Mouse (Mus musculus): Measurements from ENCODE around the gene 4930558C23Rik.
"Not testable (repeated sequence)": the region's sequence is repeated elsewhere in the genome, so short reads cannot be mapped to it uniquely, and the experiment has no call there.

4930558C23Rik gene

DNA sequence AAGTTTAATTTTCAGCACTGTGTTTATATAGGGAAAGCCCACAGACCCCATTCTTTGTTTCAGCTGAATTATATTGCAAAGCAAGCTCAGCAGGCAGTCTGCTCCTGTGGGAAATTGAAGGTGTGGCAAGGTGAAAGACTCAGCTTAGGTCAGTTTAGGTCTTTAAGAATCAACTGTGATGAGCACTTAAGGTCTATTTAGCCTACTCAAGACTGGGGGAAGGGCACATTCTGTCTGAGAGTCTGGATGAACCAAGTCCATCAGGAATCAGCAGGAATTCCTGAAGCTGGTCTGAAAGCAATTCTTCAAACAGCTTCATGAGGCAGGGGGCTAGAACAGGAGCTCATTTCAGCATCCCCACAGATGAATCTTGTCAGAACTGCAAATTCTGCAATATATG, 32.5 kb downstream of the 4930558C23Rik start:
- DNase-seq, result no peak

DNA sequence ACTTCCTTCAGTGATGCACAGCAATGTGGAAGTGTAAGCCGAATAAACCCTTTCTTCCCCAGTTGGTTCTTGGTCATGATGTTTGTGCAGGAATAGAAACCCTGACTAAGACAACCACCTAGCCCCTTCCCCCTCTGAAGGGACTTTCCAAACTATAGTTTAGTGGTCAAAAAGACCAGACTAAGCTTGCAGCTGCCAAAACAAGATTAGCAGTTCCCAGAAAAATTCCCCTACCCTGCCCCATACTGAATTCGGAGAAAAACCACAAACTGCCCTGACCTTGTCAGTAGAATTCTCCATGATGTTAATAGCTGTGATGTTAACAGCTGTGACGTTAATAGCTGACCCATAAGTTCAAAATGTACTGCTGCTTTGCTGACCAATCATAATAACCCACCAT, 42.4 kb downstream of the 4930558C23Rik start:
- not testable (repeated sequence) for DNase-seq

DNA sequence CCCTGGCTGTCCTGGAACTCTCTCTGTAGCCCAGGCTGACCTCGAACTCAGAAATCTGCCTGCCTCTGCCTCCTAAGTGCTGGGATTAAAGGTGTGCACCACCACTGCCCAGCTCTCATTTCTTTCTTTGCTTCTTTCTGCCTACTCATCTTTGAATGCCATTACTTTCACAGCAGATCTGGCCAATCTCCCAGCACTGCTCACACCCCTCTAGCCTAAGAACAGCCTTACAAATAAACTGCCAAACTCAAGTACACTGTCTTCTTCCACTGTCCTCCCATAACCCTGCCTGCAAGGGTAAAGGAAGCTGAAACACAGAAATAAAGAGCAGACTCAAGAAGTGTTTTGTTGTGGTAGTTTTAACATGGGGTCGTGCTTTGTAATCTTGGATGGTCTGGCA, 44.9 kb downstream of the 4930558C23Rik start:
- no peak for DNase-seq

DNA sequence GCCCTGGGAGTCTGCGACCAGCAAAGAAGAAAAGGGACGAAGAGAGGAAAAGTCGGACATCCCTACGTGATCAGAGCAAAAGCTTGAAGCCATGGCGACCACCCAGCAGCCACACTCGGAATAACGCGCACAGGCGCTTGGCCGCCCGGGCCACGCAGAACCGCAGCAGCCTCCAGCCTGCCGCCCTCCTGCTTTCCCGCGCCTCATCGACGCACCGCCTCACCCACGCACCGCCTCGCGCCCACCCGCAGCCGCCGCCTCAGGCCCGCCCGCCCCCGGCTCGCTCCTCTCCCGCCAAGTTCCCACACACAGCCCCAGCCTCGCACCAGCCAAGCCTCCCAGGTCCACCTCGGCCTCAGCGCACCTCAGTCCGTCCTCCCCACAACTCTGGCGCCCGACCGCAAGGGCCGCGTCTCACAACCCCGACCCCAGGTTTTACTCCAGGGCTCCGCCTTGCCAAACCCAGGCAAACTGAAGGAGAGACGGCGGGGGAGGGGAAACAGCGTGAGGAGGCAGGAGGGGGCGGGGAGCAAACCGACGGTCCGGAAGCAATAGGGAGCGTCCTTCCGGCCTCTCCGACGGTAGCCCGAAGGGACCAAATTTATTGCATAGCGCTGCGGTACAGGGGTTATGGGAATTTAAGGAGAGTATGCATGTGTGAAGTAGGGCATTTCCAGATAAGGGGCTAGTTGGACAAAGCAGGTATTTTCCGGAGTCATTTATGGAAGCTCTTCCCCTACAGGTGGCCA, 45.8 kb downstream of the 4930558C23Rik start, which contains the start of gene Setdb1:
Setdb1 (minus strand) TSS at position 502 of the 749 bp plus-strand sequence.
- DNase-seq, result peak; percentile 95

DNA sequence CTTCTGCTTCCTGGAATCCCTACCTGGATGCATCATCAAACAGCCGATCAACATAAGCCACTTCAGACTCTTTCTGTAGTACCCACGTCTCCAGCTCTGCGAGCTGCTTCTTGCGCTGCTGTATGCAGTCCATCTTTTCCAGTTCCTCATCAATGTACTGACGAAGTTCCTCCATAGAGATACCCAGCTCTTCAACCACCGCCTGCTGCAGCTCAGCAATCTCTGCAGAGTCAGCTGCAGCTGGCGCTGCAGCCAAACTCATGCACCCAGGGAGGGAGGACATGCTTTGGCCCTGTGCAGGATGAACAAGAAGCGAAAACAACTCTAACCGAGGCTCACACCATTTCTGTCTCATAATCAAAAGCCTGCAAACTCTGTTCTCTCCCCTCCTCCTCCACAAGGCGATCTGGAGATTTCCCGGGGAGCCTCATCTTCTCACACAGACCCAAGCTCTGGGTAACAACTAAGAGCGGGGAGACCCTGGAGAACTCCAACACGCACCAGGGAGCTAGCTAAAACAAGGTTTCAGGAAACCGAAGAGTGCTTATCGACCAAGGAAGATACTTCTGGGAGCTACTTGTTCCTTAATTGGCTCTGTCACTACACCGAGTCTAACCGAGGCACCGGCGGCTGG, 46.6 kb downstream of the 4930558C23Rik start:
- not testable (repeated sequence) for DNase-seq

DNA sequence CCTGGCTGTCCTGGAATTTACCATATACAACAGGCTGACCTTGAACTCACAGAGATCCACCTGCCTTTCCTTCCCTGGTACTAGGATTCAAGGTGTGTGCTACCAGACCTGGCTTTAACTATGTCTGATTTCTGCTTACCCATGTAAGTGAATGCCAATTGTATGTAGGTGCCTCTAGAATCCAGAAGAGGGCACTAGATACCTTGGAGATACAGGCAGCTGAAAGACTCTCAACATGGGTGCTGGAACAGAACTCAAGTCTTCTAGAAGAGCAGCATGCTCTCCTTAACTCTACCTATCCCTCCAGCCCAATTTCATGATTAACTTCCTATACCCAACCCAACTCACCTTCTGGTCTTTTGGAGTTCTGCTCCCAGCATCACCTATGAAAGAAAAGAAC, 53.1 kb downstream of the 4930558C23Rik start:
- DNase-seq, result no peak

DNA sequence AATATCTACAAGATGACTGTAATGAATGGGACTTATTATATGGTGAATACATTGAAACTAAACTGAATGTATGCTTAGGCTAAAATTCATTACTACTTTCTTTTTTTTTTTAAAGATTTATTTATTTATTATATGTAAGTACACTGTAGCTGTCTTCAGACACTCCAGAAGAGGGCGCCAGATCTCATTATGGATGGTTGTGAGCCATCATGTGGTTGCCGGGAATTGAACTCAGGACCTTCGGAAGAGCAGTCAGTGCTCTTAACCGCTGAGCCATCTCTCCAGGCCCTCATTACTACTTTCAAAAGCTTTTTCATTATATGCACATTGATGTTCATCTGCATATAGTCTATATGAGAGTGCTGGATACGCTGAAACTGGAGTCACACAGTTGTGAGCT, 54.3 kb downstream of the 4930558C23Rik start:
- not testable (repeated sequence) for DNase-seq

DNA sequence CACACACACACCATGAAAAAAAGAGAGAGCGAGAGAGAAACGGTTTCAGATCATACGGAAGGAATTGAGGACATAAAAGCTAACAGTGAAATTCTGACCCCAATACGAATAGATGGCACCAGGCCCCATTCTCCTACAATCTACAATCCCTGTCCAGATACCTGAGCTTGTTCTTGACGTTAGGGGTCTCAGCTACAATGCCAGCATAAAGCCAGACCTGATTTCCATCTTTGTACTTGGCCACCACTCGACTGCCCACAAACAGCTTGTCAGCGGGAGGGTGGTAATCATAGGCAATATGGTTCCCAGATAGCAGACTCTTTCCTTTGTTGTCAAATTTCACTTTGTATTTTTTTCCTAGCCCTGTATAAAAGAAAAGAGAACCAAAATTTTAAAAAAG, 56.2 kb downstream of the 4930558C23Rik start:
- DNase-seq, result no peak

DNA sequence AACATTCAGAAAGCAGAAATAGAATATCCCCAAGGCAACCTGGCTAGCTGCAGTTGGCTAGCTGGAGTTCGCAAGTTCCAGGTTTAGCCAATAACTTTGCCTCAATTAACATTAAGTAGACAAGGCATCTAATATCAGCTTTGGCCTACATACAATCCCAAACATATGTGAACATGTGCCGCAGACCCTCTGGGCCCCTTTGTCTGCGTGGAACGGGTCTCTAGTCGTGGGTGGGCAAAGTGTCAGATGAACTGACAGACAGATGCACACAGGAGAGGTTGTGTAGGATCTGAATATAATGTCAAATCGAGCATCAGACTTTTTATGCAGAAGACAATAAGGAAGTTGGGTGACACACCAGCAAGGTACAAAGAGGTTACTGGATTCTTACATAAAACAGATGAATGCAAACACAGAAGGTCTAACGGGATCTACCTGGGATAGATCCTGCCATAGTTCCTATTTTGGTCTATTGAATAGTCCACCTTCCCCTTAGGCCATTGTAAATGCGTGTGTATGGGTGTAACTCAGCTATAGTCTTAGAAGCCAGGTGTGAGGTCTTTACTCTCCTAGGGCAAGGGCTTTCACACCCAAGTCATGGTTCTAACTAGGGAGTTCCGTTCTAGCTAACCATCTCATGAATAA, 59.2 kb downstream of the 4930558C23Rik start:
- not testable (repeated sequence) for DNase-seq

DNA sequence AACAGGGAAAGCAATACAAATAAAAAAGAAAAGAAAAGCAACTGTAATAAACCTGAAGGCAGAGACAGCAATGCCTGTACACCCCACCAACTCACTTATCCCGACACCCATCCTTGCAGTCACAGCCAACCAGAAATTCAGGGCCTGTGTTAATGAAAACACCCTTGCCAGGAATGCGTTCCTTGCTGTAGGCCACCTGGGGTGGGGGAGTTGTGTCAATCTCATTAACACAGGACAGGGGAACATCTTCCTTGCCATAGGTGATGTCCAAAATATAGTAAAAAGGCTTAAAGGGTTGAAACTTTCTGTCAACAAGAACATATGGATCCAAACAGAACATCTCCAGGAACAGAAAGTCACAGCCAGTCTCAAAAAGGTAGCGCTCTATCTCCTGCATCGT, 64.4 kb downstream of the 4930558C23Rik start:
- DNase-seq, result no peak

DNA sequence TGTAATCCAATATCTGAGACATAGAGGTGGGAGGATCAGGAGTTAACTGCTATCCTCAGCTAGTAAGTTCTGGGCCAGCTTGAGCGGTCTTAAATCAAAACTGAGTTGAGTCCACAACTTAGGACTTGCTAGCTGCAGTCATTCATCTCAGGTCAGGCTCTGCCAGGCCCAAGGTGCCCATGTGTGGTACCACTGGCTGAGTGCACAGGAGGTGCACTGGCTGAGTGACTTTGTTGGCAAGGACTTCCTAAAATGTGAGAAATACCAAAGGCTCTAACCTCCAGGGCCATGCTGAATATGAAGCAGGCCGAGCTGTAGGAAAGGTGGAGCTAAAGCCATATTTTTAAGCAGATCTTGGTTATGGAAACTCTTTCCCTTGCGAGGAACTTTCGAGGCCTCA, 65.3 kb downstream of the 4930558C23Rik start:
- no peak for DNase-seq
